Mouse (Mus musculus) intestine, embryonic 16.5 days (tissue): ENCODE results near the gene Gm20388. TPM values are rescaled to one million over a fixed set of nuclear protein-coding genes. Genes with fewer than 3 reads are reported as not detected.

Experiments
- ATAC-seq: fragments of 200-750 bp; cut with Nextera tagmentation; 2 replicates; pipeline ENCODE4 v1.8.0; 2017; ENCODE audit warnings: moderate TSS enrichment, moderate library complexity
- H3K27ac ChIP-seq: fragments of 300-500 bp; sonication (generic); 2 replicates; pipeline ENCODE4 v1.5.1; 2014; ENCODE audit warnings: mild to moderate bottlenecking, low read length
- H3K27me3 ChIP-seq: fragments of 300-500 bp; sonication (generic); replicated peaks from 2 replicates; pipeline ENCODE4 v1.6.1; 2014; ENCODE audit warnings: low read length, control low read depth, mixed read lengths; ENCODE audit not compliant: control insufficient read depth, insufficient read depth
- H3K36me3 ChIP-seq: fragments of 300-500 bp; sonication (generic); 2 replicates; pipeline ENCODE4 v1.6.1; 2014; ENCODE audit warnings: low read length, control low read depth; ENCODE audit not compliant: control insufficient read depth, insufficient read depth
- H3K4me1 ChIP-seq: fragments of 300-500 bp; sonication (generic); 2 replicates; pipeline ENCODE4 v1.6.1; 2014; ENCODE audit warnings: low read length, control low read depth, mixed read lengths; ENCODE audit not compliant: control insufficient read depth, insufficient read depth
- H3K4me2 ChIP-seq: fragments of 300-500 bp; sonication (generic); 2 replicates; pipeline ENCODE4 v1.6.1; 2014; ENCODE audit warnings: low read depth, low read length, control low read depth
- H3K4me3 ChIP-seq: fragments of 300-500 bp; sonication (generic); 2 replicates; pipeline ENCODE4 v1.5.1; 2014; ENCODE audit warnings: mild to moderate bottlenecking, low read length
- H3K9ac ChIP-seq: fragments of 300-500 bp; sonication (generic); 2 replicates; pipeline ENCODE4 v1.6.1; 2014; ENCODE audit warnings: low read depth, low read length
- H3K9me3 ChIP-seq: fragments of 300-500 bp; sonication (generic); 2 replicates; pipeline ENCODE4 v1.6.1; 2016; ENCODE audit warnings: low read length, control low read depth; ENCODE audit not compliant: control insufficient read depth
- whole genome bisulfite sequencing: fragments of 180-500 bp; shearing (Covaris S2); extraction: QIAGEN DNeasy Blood & Tissue Kit; methylation state at CpG from one replicate; pipeline ENCODE4 v1.1.7; 2014; 5-methylcytosine and 5-hydroxymethylcytosine counted together
- polyA plus RNA-seq: library from polyadenylated mRNA; unstranded; fragments of >200 nt; fragmentation: Nextera tagmentation; extraction: Ambion mirVana; gene quantifications from 2 replicates; pipeline ENCODE4 v1.2.1, GENCODE M21; 2015

Gene Gm20388
- polyA plus RNA-seq, 1 experiment from 2014 or later, result 5.8 TPM

- WGBS, result 33% methylated on average over 9 of the region's 9 CpGs
- no peak overlapping the region for H3K9ac ChIP-seq
These were observed 96.1 kb downstream of the Gm20388 start for GRCm38 (mm10) chr8:120006645-120007160.

DNA sequence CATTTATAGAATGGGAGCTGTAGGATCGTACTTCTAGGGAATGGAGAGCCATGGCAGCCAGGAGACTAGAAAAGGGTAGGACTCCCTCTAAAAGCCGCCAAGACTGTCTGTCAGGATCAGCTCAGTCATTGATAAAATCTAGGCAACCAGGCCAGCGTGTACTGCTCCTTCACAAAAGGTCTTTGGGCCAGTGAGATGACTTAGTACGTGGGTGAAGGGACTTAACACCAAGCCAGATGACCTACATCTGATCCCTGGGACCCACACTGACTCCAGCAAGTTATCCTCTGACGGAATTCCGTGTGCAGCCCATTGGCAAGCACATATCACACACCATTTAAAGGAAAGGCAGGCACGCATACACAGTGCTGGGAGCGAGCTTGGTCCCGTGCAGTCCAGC, 96.5 kb downstream of the Gm20388 start:
- Histone ChIP-seq H3K27ac (no peak overlapping the region), H3K27me3 (no peaks in the 10 kb centered on the region), H3K9me3 (no peaks in the 10 kb centered on the region), H3K4me1 (peaks cover 20% of the 10 kb centered on the region), H3K4me3 (no peak overlapping the region), H3K9ac (no peak overlapping the region), H3K4me2 (no peak overlapping the region), H3K36me3 (no peaks in the 10 kb centered on the region)
- WGBS, result 77% methylated on average over 9 of the region's 9 CpGs
- no peak for ATAC-seq

More at GRCm38 (mm10) chr8:120006645-120007160, 96.1 kb downstream of the Gm20388 start:
- Histone ChIP-seq H3K27me3 (no peaks in the 10 kb centered on the region), H3K4me1 (peaks cover 20% of the 10 kb centered on the region), H3K4me3 (no peak overlapping the region), H3K9me3 (no peaks in the 10 kb centered on the region), H3K4me2 (no peak overlapping the region), H3K27ac (no peak overlapping the region), H3K36me3 (no peaks in the 10 kb centered on the region)
- no peak for ATAC-seq

DNA sequence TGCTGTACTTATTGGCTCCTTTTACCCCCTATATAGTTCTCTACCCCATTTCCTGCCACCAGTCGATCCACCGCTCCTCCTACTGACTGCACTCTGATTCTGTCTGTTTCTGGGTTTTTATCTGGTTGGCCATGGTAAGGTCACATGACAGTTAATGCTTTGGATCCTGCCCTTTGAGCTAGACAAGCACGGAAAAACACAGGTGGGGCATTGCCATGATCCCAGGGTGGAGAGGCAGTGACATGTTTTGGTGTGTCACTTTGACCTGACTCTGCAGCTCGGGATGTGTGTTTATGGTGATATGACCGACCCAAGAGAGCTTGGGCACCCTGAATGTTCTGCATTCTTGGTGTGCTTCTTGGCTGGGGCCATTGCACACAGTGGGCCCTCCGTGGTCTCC, 98.6 kb downstream of the Gm20388 start:
- no peak overlapping the region for H3K27ac ChIP-seq
- no peaks in the 10 kb centered on the region for H3K27me3 ChIP-seq
- H3K9me3 ChIP-seq, result no peaks in the 10 kb centered on the region
- H3K4me2 ChIP-seq, result no peak overlapping the region
- 61% methylated on average over 6 of the region's 6 CpGs for WGBS
- H3K4me3 ChIP-seq, result no peak overlapping the region
- no peaks in the 10 kb centered on the region for H3K36me3 ChIP-seq
- H3K4me1 ChIP-seq, result peaks cover 21% of the 10 kb centered on the region
- H3K9ac ChIP-seq, result no peak overlapping the region
- ATAC-seq, result peak; percentile 22; the same call in 1 of the 2 replicates

DNA sequence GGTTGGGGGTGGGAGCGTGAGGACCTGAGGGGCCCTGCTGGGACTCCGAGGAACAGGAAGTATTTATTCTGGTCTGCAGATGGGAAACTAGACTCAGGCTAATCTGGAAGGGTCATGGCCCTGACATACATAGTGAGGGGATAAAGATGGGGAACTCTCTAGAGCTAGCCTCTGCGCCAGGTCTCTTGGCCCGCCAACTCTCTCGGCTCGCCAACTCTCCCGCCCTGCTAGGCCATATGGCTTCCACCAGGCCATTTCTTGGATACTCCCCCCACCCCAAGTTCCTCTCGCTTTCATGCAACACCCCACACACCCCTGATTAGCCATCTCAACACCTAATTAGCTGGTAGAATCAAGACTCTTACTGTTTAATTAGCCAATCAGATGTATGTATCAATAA, 101.8 kb downstream of the Gm20388 start:
- peaks cover 11% of the 10 kb centered on the region for H3K4me1 ChIP-seq
- no peak overlapping the region for H3K9ac ChIP-seq
- H3K4me2 ChIP-seq, result no peak overlapping the region
- H3K9me3 ChIP-seq, result no peaks in the 10 kb centered on the region
- H3K36me3 ChIP-seq, result no peaks in the 10 kb centered on the region
- no peaks in the 10 kb centered on the region for H3K27me3 ChIP-seq
- ATAC-seq, result no peak
- H3K4me3 ChIP-seq, result no peak overlapping the region
- 80% methylated on average over 8 of the region's 8 CpGs for WGBS
- no peak overlapping the region for H3K27ac ChIP-seq

DNA sequence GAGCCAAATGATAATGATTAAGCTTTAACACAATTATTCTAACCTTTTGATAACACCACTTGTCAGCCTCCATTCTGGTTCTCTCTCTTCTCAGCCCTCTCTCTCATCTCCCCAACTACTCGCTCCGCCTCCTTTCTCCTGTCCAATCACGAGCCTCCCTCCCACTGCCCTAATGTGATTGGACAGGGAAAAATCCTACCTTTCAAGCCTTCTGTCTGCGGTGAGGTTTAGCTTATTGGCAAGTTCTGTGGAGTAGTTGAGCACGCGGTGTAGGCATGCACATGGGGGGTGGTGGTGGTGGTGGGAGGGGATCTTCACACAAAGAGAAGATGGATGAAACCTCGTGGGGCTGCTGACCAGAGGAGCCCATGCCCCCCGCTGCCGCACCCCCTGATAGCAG, 102.3 kb downstream of the Gm20388 start:
- 35% methylated on average over 9 of the region's 9 CpGs for WGBS
- H3K9me3 ChIP-seq, result no peaks in the 10 kb centered on the region
- no peak for ATAC-seq
- no peak overlapping the region for H3K4me2 ChIP-seq
- H3K27me3 ChIP-seq, result no peaks in the 10 kb centered on the region
- no peak overlapping the region for H3K9ac ChIP-seq
- H3K4me1 ChIP-seq, result peaks cover 11% of the 10 kb centered on the region
- H3K27ac ChIP-seq, result no peak overlapping the region
- H3K36me3 ChIP-seq, result no peaks in the 10 kb centered on the region
- no peak overlapping the region for H3K4me3 ChIP-seq

DNA sequence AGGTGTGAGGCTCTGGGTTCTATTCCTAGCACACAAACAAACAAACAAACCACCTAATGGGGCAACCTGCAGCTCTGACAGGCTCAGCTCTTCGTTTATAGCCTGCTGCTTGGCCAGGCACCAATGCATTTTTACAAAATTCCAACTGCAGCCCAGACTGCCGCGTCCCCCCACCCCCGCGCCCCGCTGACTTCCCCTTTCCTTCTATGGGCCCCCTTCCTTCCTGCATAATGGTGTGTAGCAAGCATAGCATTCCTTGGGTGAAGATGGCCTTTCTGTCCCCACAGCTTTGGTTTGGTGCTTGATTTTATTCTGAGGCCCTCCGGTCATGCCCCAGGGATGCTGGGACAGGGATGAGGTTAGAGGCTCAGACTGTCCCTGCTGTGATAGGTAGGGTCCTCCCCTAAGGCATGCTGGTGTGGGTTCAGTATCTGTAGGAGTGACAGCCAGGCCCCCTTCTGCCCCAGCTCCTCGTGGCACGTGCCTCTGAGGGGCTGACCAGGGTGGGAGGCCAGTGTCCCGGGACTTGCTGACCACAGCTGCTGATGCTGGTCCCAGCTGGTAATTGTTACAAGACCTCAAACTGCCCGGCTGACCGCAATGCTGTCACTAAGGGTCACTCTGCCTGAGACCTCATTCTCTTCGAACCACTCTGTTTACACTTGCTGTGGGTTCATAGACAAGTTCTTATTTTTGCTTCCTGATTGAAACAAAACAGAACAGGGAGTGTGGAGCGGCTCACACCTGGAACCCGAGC, 103.8 kb downstream of the Gm20388 start:
- Histone ChIP-seq H3K9me3 (no peaks in the 10 kb centered on the region), H3K4me2 (no peak overlapping the region), H3K9ac (no peak overlapping the region), H3K27ac (0 out of 2 replicates have a peak overlapping the region, but pooled peaks have one; percentile 24), H3K4me3 (no peak overlapping the region), H3K36me3 (no peaks in the 10 kb centered on the region), H3K4me1 (peaks cover 11% of the 10 kb centered on the region), H3K27me3 (no peaks in the 10 kb centered on the region)
- ATAC-seq, result no peak
- WGBS, result 54% methylated on average over 15 of the region's 15 CpGs

- H3K9ac ChIP-seq, result no peak overlapping the region
- WGBS, result 85% methylated on average over 8 of the region's 8 CpGs
These were observed 105.3 kb downstream of the Gm20388 start for GRCm38 (mm10) chr8:120015916-120016315.

GRCm38 (mm10) chr8:120016424-120016823, 105.8 kb downstream of the Gm20388 start:
- Histone ChIP-seq H3K4me2 (no peak overlapping the region), H3K9me3 (no peaks in the 10 kb centered on the region), H3K9ac (no peak overlapping the region), H3K27me3 (no peaks in the 10 kb centered on the region), H3K4me3 (no peak overlapping the region), H3K4me1 (peaks cover 11% of the 10 kb centered on the region), H3K36me3 (no peaks in the 10 kb centered on the region), H3K27ac (no peak overlapping the region)
- no peak for ATAC-seq
- 75% methylated on average over 7 of the region's 7 CpGs for WGBS

More at GRCm38 (mm10) chr8:120015916-120016315, 105.3 kb downstream of the Gm20388 start:
- no peaks in the 10 kb centered on the region for H3K27me3 ChIP-seq
- H3K9me3 ChIP-seq, result no peaks in the 10 kb centered on the region
- no peak for ATAC-seq
- no peak overlapping the region for H3K4me2 ChIP-seq
- H3K36me3 ChIP-seq, result no peaks in the 10 kb centered on the region
- H3K27ac ChIP-seq, result no peak overlapping the region
- no peak overlapping the region for H3K4me3 ChIP-seq
- peaks cover 11% of the 10 kb centered on the region for H3K4me1 ChIP-seq

DNA sequence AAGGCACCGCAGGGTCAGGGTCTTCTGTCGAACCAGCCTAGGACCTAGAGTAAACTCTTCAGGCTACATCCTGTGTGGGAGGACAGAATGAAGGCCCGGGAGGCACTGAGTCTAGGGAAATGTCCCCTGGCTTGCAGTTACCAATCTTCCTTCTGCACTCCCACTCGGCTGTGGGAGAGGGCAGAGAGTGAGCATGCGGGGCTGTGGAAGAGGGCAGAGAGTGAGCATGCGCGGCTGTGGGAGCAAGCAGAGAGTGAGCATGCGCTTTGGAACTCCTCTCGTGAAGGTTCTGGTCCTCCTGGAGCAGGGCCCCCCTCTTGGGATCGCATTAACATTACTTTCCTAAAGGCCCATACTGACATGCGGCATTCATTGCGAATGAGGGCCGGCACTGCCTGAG, 106.7 kb downstream of the Gm20388 start:
- Histone ChIP-seq H3K9me3 (no peaks in the 10 kb centered on the region), H3K4me3 (no peak overlapping the region), H3K4me1 (peaks cover 11% of the 10 kb centered on the region), H3K27me3 (no peaks in the 10 kb centered on the region), H3K27ac (no peak overlapping the region), H3K9ac (no peak overlapping the region), H3K4me2 (no peak overlapping the region), H3K36me3 (no peaks in the 10 kb centered on the region)
- WGBS, result 90% methylated on average over 13 of the region's 13 CpGs
- ATAC-seq, result no peak
